Mouse (Mus musculus): ENCODE measurements around the gene Mmp21. TPM values are rescaled to one million over a fixed set of nuclear protein-coding genes. Genes with fewer than 3 reads are reported as not detected.

Gene Mmp21
- not detected for polyA plus RNA-seq (2017; shearing (Covaris generic))

GRCm38 (mm10) chr7:133679961-133680360 is at the start of gene Mmp21:
Gene Mmp21 (minus strand): TSS chr7:133680061.

GRCm38 (mm10) chr7:133637361-133638305 is 42.2 kb downstream of the Mmp21 start, which contains the start of gene Edrf1:
Gene Edrf1 (plus strand): TSS chr7:133637543.

Other genes starting within 250 kb of the Mmp21 start
- not detected for gene Tex36, start 77.9 kb downstream of the Mmp21 start, polyA plus RNA-seq (2017; shearing (Covaris generic))
- gene Edrf1, start 42.5 kb downstream of the Mmp21 start, polyA plus RNA-seq (2017; shearing (Covaris generic)) = 45.4 TPM
- gene Bccip, start 29.3 kb upstream of the Mmp21 start, polyA plus RNA-seq (2017; shearing (Covaris generic)) = 177 TPM
- gene Uros, start 30.0 kb upstream of the Mmp21 start, polyA plus RNA-seq (2017; shearing (Covaris generic)) = 48.2 TPM
- gene Fank1, start 96.8 kb upstream of the Mmp21 start, polyA plus RNA-seq (2017; shearing (Covaris generic)) = not detected
- 21.3 TPM for gene Dhx32, start 102.7 kb upstream of the Mmp21 start, polyA plus RNA-seq (2017; shearing (Covaris generic))